Mouse (Mus musculus): ENCODE measurements around the gene Enox1. TPM values are rescaled to one million over a fixed set of nuclear protein-coding genes. Genes with fewer than 3 reads are reported as not detected.
"Not testable (repeated sequence)": the region's sequence is repeated elsewhere in the genome, so short reads cannot be mapped to it uniquely, and the experiment has no call there.

The Enox1 gene
- total RNA-seq, 4 experiments from 2014 or later = 3.1 to 6.7 (median 5.2) TPM

GRCm38 (mm10) chr14:77519701-77520100, 363.1 kb downstream of the Enox1 start:
- no peak for DNase-seq

- no peak for DNase-seq
Observed at GRCm38 (mm10) chr14:77524303-77524702, 367.7 kb downstream of the Enox1 start.

- DNase-seq = no peak
Observed at GRCm38 (mm10) chr14:77526262-77526661, 369.7 kb downstream of the Enox1 start.

- no peak for DNase-seq
Observed at GRCm38 (mm10) chr14:77529201-77529600, 372.6 kb downstream of the Enox1 start.

- DNase-seq = no peak
Observed at GRCm38 (mm10) chr14:77529621-77530020, 373.1 kb downstream of the Enox1 start.

GRCm38 (mm10) chr14:77533638-77534037, 377.1 kb downstream of the Enox1 start:
- DNase-seq = no peak

- no peak for DNase-seq
Observed at GRCm38 (mm10) chr14:77534120-77534519, 377.6 kb downstream of the Enox1 start.

- no peak for DNase-seq
Observed at GRCm38 (mm10) chr14:77536592-77536991, 380.0 kb downstream of the Enox1 start.

GRCm38 (mm10) chr14:77539563-77539962, 383.0 kb downstream of the Enox1 start:
- DNase-seq = not testable (repeated sequence)

GRCm38 (mm10) chr14:77541925-77542324, 385.4 kb downstream of the Enox1 start:
- no peak for DNase-seq

GRCm38 (mm10) chr14:77546531-77547274, 390.1 kb downstream of the Enox1 start:
- no peak for DNase-seq

GRCm38 (mm10) chr14:77547351-77547750, 390.8 kb downstream of the Enox1 start:
- DNase-seq = no peak

GRCm38 (mm10) chr14:77548963-77549362, 392.4 kb downstream of the Enox1 start:
- DNase-seq = no peak

- DNase-seq = no peak
Observed at GRCm38 (mm10) chr14:77557446-77558070, 401.0 kb downstream of the Enox1 start.

- no peak for DNase-seq
Observed at GRCm38 (mm10) chr14:77558910-77559309, 402.3 kb downstream of the Enox1 start.

GRCm38 (mm10) chr14:77559792-77560191, 403.2 kb downstream of the Enox1 start:
- no peak for DNase-seq

GRCm38 (mm10) chr14:77561808-77562583, 405.4 kb downstream of the Enox1 start:
- DNase-seq = no peak

GRCm38 (mm10) chr14:77563922-77564321, 407.4 kb downstream of the Enox1 start:
- no peak for DNase-seq

- no peak for DNase-seq
Observed at GRCm38 (mm10) chr14:77567120-77567519, 410.6 kb downstream of the Enox1 start.

- no peak for DNase-seq
Observed at GRCm38 (mm10) chr14:77574436-77574835, 417.9 kb downstream of the Enox1 start.

- DNase-seq = no peak
Observed at GRCm38 (mm10) chr14:77576411-77576810, 419.8 kb downstream of the Enox1 start.

- DNase-seq = no peak
Observed at GRCm38 (mm10) chr14:77577481-77578251, 421.1 kb downstream of the Enox1 start.

GRCm38 (mm10) chr14:77578355-77578754, 421.8 kb downstream of the Enox1 start:
- DNase-seq = no peak
